Mouse (Mus musculus) megakaryocyte, embryonic 14.5 days (primary cell): ENCODE results near the gene Serpind1.

Experiments used
- FLI1 ChIP-seq: IDR thresholded peaks from 2 replicates; pipeline ENCODE4 v1.6.1; 2012; ENCODE audit warnings: low read length, inconsistent platforms, mixed read lengths
- GATA1 ChIP-seq: IDR thresholded peaks from 3 replicates; pipeline ENCODE4 v1.6.1; 2012; ENCODE audit warnings: mixed read lengths, low read length, inconsistent platforms, borderline replicate concordance

DNA sequence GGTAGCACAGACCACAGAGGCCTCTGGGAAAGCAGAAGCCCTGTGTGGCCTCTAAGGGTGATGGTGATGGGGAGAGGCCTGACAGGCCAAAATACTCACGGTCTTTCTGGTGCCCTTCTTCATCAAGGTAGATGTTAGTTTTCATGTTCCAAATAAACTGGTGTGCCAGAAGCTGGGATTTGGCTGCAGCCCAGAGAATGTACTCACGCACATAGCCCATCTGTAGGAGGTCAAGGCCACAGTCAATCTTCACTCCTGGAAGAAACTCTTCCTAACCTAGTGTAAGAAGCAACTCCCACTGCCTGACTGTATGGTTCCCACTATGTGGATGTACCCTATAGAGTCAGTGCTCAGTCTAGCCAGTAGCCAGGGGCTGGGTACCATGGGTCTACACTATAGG lies 40.2 kb upstream of the Serpind1 start:
- no peak for TF ChIP-seq GATA1
- no peak for TF ChIP-seq FLI1
